Mouse (Mus musculus): ENCODE measurements around the gene Bcl2. TPM values are rescaled to one million over a fixed set of nuclear protein-coding genes. Genes with fewer than 3 reads are reported as not detected.
"Not testable (repeated sequence)": the region's sequence is repeated elsewhere in the genome, so short reads cannot be mapped to it uniquely, and the experiment has no call there.

Gene Bcl2
- polyA plus RNA-seq, 1 experiment from 2014 or later: 15.1 TPM

- 76% methylated on average over 5 of the region's 5 CpGs for WGBS
- H3K36me3 ChIP-seq: no peaks in the 10 kb centered on the region
- 0 out of 2 replicates have a peak, but pooled peaks cover 4% of the 10 kb centered on the region for H3K4me1 ChIP-seq (replicated peaks)
- no peaks in the 10 kb centered on the region for H3K9me3 ChIP-seq
- no peaks in the 10 kb centered on the region for H3K27me3 ChIP-seq
- no peak overlapping the region for H3K4me3 ChIP-seq
- H3K9ac ChIP-seq: no peak overlapping the region
- no peak overlapping the region for H3K27ac ChIP-seq
- no peak overlapping the region for H3K4me2 ChIP-seq
- no peak for ATAC-seq (ENCODE audit: low FRiP score)
These were observed 165.0 kb downstream of the Bcl2 start for GRCm38 (mm10) chr1:106549025-106549424.

- H3K9me3 ChIP-seq: no peaks in the 10 kb centered on the region
- H3K27ac ChIP-seq: no peak overlapping the region
- no peak overlapping the region for H3K4me2 ChIP-seq
- ATAC-seq (ENCODE audit: low FRiP score): no peak
- no peaks in the 10 kb centered on the region for H3K4me1 ChIP-seq (replicated peaks)
- no peaks in the 10 kb centered on the region for H3K27me3 ChIP-seq
- H3K9ac ChIP-seq: no peak overlapping the region
- H3K4me3 ChIP-seq: no peak overlapping the region
- no peaks in the 10 kb centered on the region for H3K36me3 ChIP-seq
- WGBS: 69% methylated on average over 6 of the region's 6 CpGs
These were observed 169.1 kb downstream of the Bcl2 start for GRCm38 (mm10) chr1:106544817-106545612.

- no peak for ATAC-seq (ENCODE audit: low FRiP score)
These were observed 171.3 kb downstream of the Bcl2 start for GRCm38 (mm10) chr1:106542731-106543130.

GRCm38 (mm10) chr1:106541851-106542250, 172.2 kb downstream of the Bcl2 start:
- Histone ChIP-seq H3K9ac (no peak overlapping the region), H3K36me3 (no peaks in the 10 kb centered on the region), H3K27ac (no peak overlapping the region), H3K27me3 (no peaks in the 10 kb centered on the region), H3K4me1 (replicated peaks) (no peaks in the 10 kb centered on the region), H3K4me3 (no peak overlapping the region), H3K4me2 (no peak overlapping the region), H3K9me3 (no peaks in the 10 kb centered on the region)
- ATAC-seq (ENCODE audit: low FRiP score): no peak
- 85% methylated on average over 8 of the region's 8 CpGs for WGBS

More at GRCm38 (mm10) chr1:106542731-106543130, 171.3 kb downstream of the Bcl2 start:
- H3K4me2 ChIP-seq: no peak overlapping the region
- H3K36me3 ChIP-seq: no peaks in the 10 kb centered on the region
- no peaks in the 10 kb centered on the region for H3K4me1 ChIP-seq (replicated peaks)
- H3K9ac ChIP-seq: no peak overlapping the region
- no peak overlapping the region for H3K4me3 ChIP-seq
- WGBS: 52% methylated on average over 5 of the region's 5 CpGs
- H3K27me3 ChIP-seq: no peaks in the 10 kb centered on the region
- H3K9me3 ChIP-seq: no peaks in the 10 kb centered on the region
- H3K27ac ChIP-seq: no peak overlapping the region

- Histone ChIP-seq H3K36me3 (no peaks in the 10 kb centered on the region), H3K27ac (no peak overlapping the region), H3K4me1 (replicated peaks) (no peaks in the 10 kb centered on the region), H3K4me3 (no peak overlapping the region), H3K9ac (no peak overlapping the region), H3K27me3 (no peaks in the 10 kb centered on the region), H3K4me2 (no peak overlapping the region), H3K9me3 (no peaks in the 10 kb centered on the region)
- no peak for ATAC-seq (ENCODE audit: low FRiP score)
- WGBS: 82% methylated on average over 3 of the region's 3 CpGs
These were observed 173.9 kb downstream of the Bcl2 start for GRCm38 (mm10) chr1:106540130-106540529.

- Histone ChIP-seq H3K9ac (no peak overlapping the region), H3K9me3 (no peaks in the 10 kb centered on the region), H3K27ac (no peak overlapping the region), H3K4me2 (no peak overlapping the region), H3K27me3 (no peaks in the 10 kb centered on the region), H3K36me3 (no peaks in the 10 kb centered on the region), H3K4me3 (no peak overlapping the region), H3K4me1 (replicated peaks) (no peaks in the 10 kb centered on the region)
- WGBS: 84% methylated on average over 1 of the region's 1 CpGs
- no peak for ATAC-seq (ENCODE audit: low FRiP score)
These were observed 175.0 kb downstream of the Bcl2 start for GRCm38 (mm10) chr1:106539029-106539428.

GRCm38 (mm10) chr1:106534835-106535234, 179.2 kb downstream of the Bcl2 start:
- 89% methylated on average over 3 of the region's 3 CpGs for WGBS

GRCm38 (mm10) chr1:106529570-106529969, 184.5 kb downstream of the Bcl2 start:
- H3K4me1 ChIP-seq (replicated peaks): no peaks in the 10 kb centered on the region
- H3K9me3 ChIP-seq: no peaks in the 10 kb centered on the region
- no peak overlapping the region for H3K9ac ChIP-seq
- no peak overlapping the region for H3K27ac ChIP-seq
- no peaks in the 10 kb centered on the region for H3K36me3 ChIP-seq
- no peak for ATAC-seq (ENCODE audit: low FRiP score)
- 91% methylated on average over 9 of the region's 9 CpGs for WGBS
- H3K27me3 ChIP-seq: no peaks in the 10 kb centered on the region
- no peak overlapping the region for H3K4me2 ChIP-seq
- no peak overlapping the region for H3K4me3 ChIP-seq

More at GRCm38 (mm10) chr1:106534835-106535234, 179.2 kb downstream of the Bcl2 start:
- ATAC-seq (ENCODE audit: low FRiP score); H3K4me3 ChIP-seq; H3K9ac ChIP-seq; H3K4me2 ChIP-seq; H3K27ac ChIP-seq; H3K36me3 ChIP-seq; H3K9me3 ChIP-seq; H3K4me1 ChIP-seq (replicated peaks); H3K27me3 ChIP-seq: not testable (repeated sequence)

GRCm38 (mm10) chr1:106527537-106527936, 186.5 kb downstream of the Bcl2 start:
- H3K4me1 ChIP-seq (replicated peaks): no peaks in the 10 kb centered on the region
- no peak overlapping the region for H3K4me3 ChIP-seq
- no peak overlapping the region for H3K9ac ChIP-seq
- ATAC-seq (ENCODE audit: low FRiP score): no peak
- H3K27me3 ChIP-seq: no peaks in the 10 kb centered on the region
- peak overlapping the region; percentile 23; the same call in 1 of the 2 replicates for H3K27ac ChIP-seq
- H3K9me3 ChIP-seq: no peaks in the 10 kb centered on the region
- 55% methylated on average over 1 of the region's 1 CpGs for WGBS
- H3K4me2 ChIP-seq: no peak overlapping the region
- no peaks in the 10 kb centered on the region for H3K36me3 ChIP-seq

- Histone ChIP-seq H3K36me3 (no peaks in the 10 kb centered on the region), H3K4me1 (replicated peaks) (no peaks in the 10 kb centered on the region), H3K27me3 (no peaks in the 10 kb centered on the region), H3K9ac (no peak overlapping the region), H3K4me2 (no peak overlapping the region), H3K27ac (no peak overlapping the region), H3K4me3 (no peak overlapping the region), H3K9me3 (no peaks in the 10 kb centered on the region)
- WGBS: 84% methylated on average over 7 of the region's 7 CpGs
- ATAC-seq (ENCODE audit: low FRiP score): no peak
These were observed 187.3 kb downstream of the Bcl2 start for GRCm38 (mm10) chr1:106526751-106527150.

- no peak overlapping the region for H3K4me2 ChIP-seq
- no peak overlapping the region for H3K9ac ChIP-seq
- H3K27me3 ChIP-seq: no peaks in the 10 kb centered on the region
- H3K9me3 ChIP-seq: no peaks in the 10 kb centered on the region
- 89% methylated on average over 3 of the region's 3 CpGs for WGBS
- no peak overlapping the region for H3K27ac ChIP-seq
- no peak for ATAC-seq (ENCODE audit: low FRiP score)
- H3K4me3 ChIP-seq: no peak overlapping the region
- no peaks in the 10 kb centered on the region for H3K36me3 ChIP-seq
- no peaks in the 10 kb centered on the region for H3K4me1 ChIP-seq (replicated peaks)
These were observed 188.0 kb downstream of the Bcl2 start for GRCm38 (mm10) chr1:106526112-106526511.

- Histone ChIP-seq H3K36me3 (no peaks in the 10 kb centered on the region), H3K27ac (no peak overlapping the region), H3K4me1 (replicated peaks) (no peaks in the 10 kb centered on the region), H3K9me3 (no peaks in the 10 kb centered on the region), H3K9ac (no peak overlapping the region), H3K4me3 (no peak overlapping the region), H3K27me3 (no peaks in the 10 kb centered on the region), H3K4me2 (no peak overlapping the region)
- no peak for ATAC-seq (ENCODE audit: low FRiP score)
- WGBS: 84% methylated on average over 6 of the region's 6 CpGs
These were observed 190.3 kb downstream of the Bcl2 start for GRCm38 (mm10) chr1:106523741-106524140.

GRCm38 (mm10) chr1:106523009-106523408, 191.1 kb downstream of the Bcl2 start:
- no peak overlapping the region for H3K27ac ChIP-seq
- no peak for ATAC-seq (ENCODE audit: low FRiP score)
- H3K27me3 ChIP-seq: no peaks in the 10 kb centered on the region
- H3K36me3 ChIP-seq: no peaks in the 10 kb centered on the region
- no peaks in the 10 kb centered on the region for H3K9me3 ChIP-seq
- no peak overlapping the region for H3K9ac ChIP-seq
- 91% methylated on average over 5 of the region's 5 CpGs for WGBS
- no peak overlapping the region for H3K4me2 ChIP-seq
- no peaks in the 10 kb centered on the region for H3K4me1 ChIP-seq (replicated peaks)
- H3K4me3 ChIP-seq: no peak overlapping the region

Data from hindbrain, embryonic 13.5 days (tissue).